Mouse (Mus musculus) skeletal muscle tissue, adult 2 months (tissue): ENCODE results near the gene Rexo2.
"Not testable (repeated sequence)": the region's sequence is repeated elsewhere in the genome, so short reads cannot be mapped to it uniquely, and the experiment has no call there.

ENCODE experiments used
- DNase-seq: peaks from one replicate; pipeline ENCODE4 v3.0.0-alpha.2; 2012; ENCODE audit warnings: low read depth, low spot score

The Rexo2 gene

DNA sequence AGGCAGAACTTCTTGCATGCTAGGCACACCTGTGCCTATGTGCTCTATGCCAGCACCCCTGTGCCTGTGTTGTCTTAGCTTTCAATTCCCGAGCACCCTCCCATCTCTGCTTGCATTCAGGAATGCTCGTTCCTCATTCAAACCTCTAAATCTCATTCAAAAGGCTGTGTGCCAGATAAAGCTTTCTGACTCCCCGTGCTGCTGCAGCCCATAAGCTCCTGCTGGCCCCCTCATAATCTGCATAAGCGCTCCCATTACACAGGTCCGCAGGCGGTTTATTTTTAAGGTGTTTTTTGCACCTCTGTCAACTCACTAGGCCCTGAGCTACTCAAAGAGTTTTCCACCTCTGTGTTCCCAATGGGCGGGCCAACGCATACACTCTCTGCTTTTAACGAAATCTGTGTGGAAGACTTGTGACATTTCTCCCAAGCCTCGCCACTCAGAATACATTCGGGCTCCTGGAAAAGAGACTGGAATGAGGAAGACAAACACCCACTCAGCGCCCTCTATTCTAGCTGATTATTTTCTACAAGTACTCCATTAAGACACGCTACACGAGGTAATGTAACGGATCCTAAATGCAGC is 7.9 kb downstream of the Rexo2 start:
- DNase-seq, result no peak

GRCm38 (mm10) chr9:48467471-48467870 is 13.0 kb downstream of the Rexo2 start:
- not testable (repeated sequence) for DNase-seq

GRCm38 (mm10) chr9:48466804-48467203 is 13.6 kb downstream of the Rexo2 start:
- DNase-seq, result peak; percentile 40

GRCm38 (mm10) chr9:48465671-48466070 is 14.8 kb downstream of the Rexo2 start:
- no peak for DNase-seq

DNA sequence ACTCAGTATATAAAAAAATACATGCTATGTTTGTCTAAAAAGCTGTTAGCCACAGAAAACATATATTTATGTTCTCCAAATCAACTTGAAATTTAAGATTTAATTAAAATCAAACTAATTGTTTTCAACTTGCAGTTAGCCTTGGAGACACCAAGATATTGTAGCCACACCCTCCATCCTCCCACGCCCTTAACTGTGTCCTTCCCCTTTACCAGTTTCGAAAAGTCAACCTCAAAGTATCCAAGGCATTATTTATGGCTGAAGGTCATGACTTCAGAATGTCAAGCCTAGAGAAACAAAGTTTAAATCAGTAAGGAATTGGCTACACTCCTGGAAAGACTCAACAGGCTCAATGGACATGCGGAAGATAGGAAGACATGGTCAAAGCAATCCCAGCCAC is 18.9 kb downstream of the Rexo2 start:
- DNase-seq, result no peak

GRCm38 (mm10) chr9:48460720-48461119 is 19.7 kb downstream of the Rexo2 start:
- DNase-seq, result no peak

GRCm38 (mm10) chr9:48459391-48459790 is 21.0 kb downstream of the Rexo2 start:
- no peak for DNase-seq

- no peak for DNase-seq
Observed at GRCm38 (mm10) chr9:48458879-48459278, 21.5 kb downstream of the Rexo2 start.

DNA sequence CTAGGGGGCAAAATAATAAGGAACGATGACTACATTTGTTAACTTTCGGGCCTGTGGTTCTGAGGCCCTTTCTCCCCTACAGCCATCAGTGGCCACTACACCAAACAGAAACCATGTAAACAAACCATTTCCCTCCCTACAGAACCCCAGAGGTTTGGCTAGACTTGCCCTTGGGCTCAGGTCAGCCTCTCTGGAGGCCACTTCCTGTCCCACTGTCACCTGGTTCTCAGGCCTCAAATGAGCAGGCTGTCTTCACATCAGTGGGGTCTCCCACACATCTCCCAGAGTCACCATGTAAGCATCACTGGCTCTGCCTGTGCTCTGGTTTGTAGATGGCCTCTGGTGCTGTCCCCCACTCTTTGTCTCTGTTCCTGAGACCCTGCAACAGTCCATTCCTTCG is 24.5 kb downstream of the Rexo2 start:
- DNase-seq, result no peak

GRCm38 (mm10) chr9:48450066-48450465 is 30.4 kb downstream of the Rexo2 start:
- no peak for DNase-seq

- DNase-seq, result no peak
Observed at GRCm38 (mm10) chr9:48447783-48448209, 32.6 kb downstream of the Rexo2 start.

DNA sequence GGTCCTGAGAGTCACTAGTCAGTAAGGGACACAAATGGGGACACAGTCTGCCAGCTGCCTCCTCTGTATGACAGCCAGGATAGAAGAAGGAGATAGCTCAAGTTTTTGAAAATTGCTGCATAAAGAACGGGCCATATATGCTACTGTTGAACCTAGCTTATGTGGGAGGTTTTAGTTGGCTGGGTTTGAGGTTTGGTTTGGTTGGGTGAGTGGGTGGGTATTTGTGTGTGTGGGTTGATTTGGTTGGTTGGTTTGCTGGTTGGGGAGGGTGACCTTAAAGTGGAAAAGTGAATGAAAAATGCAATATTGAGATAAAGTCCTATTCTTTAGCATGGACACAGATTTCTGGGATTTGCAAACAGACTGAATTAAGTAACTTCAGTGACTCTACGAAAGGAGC is 35.6 kb downstream of the Rexo2 start:
- DNase-seq, result no peak

GRCm38 (mm10) chr9:48443873-48444272 is 36.5 kb downstream of the Rexo2 start:
- DNase-seq, result no peak

- DNase-seq, result no peak
Observed at GRCm38 (mm10) chr9:48432449-48432848, 48.0 kb downstream of the Rexo2 start.

DNA sequence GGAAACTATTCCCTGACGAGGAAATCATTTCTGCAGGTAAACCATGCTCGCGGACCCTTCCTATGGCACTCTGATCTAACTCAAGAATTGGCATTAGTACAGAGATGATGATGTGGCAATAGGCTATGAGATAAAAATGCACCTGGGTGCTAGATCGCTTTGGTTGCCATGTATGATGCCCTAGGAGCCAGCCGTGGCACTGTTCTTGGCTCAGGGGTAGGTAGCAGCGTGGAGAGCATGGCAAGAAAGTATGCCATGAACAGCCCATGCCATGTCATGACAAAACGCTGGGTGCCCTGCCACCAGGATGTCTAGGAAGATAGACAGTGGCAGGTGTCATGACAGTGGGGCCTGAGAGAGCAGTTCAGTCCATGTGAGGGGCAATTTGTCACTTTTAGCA is 53.2 kb downstream of the Rexo2 start:
- DNase-seq, result no peak

DNA sequence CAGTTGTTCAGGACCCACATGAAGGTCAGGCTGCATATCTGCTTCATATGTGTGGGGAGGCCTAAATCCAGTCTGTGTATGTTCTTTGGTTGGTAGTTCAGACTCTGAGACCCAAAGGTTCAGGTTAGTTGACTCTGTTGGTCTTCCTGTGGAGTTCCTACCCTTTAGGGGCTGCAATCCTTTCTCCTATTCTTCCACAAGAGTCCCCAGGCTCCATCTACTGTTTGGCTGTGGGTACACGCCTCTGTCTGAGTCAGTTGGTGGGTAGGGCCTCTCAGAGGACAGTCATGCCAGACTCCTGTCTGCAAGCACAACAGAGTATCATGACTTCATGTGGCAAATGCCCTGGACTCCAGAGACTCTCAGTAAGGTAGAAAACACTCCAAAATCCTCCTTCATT is 57.2 kb downstream of the Rexo2 start:
- DNase-seq, result no peak

DNA sequence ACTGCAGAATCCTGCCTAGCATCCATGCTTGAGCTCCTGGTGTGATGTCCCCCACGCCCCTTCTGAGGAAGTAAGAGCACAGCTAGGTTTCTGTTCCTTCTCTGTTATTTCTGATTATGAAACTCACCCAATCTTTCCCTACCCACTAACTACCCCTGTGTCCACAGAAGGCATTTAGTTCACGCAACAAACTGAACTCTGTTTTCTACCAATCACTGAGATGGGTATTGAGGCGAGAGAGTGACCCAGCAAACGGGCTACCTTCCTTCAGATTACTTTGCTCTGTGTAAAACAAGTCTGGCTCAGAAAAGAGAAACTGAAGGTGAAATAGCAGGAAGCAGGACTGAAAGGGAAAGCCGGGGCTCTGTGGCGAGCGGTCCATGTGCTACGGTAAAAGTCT is 58.0 kb downstream of the Rexo2 start:
- no peak for DNase-seq

- DNase-seq, result no peak
Observed at GRCm38 (mm10) chr9:48421561-48421960, 58.9 kb downstream of the Rexo2 start.

DNA sequence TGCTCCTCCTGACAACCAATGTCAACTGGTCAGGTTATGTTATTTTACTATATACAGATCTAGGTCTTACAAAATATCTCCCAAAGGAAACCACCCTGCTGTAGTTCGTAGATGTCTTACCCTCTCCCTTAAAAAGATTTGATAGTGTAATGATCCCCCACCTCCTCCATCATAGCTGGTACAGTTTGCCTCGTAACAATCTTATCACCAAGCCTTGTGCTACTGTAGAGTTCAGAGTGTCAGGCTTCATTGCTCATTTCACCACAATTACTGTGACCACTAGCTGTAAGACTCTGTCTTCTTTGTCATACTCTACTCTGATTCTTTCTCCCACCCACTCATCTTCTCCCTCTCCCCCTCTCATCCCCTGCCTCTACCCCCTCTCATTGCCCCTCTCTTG is 59.4 kb downstream of the Rexo2 start:
- no peak for DNase-seq

GRCm38 (mm10) chr9:48420437-48420836 is 60.0 kb downstream of the Rexo2 start:
- DNase-seq, result no peak

DNA sequence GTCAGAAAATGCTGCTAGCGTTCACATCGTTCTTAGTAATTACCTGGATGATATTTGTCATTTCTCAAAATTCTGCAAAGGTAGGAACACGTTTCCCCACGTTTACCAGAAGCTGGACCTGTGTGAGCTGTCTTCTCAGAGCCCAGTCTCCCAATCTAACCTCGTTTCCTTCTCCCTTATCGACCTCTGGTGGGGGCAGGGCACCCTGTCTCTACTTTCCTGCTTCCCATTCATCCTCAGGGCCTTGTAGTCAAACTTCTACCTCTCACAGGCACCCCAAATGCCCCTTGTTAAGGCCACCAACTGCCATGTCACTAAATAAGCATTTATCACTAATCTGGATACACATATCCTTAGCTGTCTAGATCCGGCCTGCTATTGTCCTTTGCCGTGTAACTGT is 61.6 kb downstream of the Rexo2 start:
- DNase-seq, result no peak
